1 mouse cellular context compared by ENCODE assay signal in the genomic region with DNA sequence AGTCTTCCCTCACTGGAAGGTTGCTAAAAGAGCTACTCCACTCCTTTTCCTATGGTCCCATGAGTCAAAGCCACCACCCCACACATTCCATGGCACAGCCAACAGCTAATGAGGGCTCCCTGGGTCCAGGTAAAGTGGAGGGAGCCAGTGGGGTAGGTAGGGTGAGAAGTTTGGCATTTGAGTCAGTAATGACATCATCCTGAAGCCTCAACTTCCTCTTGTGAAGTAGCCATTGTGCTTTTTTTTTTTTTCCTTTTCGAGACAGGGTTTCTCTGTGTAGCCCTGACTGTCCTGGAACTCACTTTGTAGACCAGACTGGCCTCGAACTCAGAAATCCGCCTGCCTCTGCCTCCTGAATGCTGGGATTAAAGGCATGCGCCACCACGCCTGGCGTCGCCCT. TPM values are rescaled to one million over a fixed set of nuclear protein-coding genes. Genes with fewer than 3 reads are reported as not detected.
"Had no signal": no experiment of that assay in that cellular context is flagged by ENCODE, and none has a peak within 500 bp of the region (broad histone marks: within the 10 kb centered on the region; RNA-seq: fewer than 3 reads in every experiment).

No protein-coding gene starts in this region.

RNA-seq across cellular contexts. Expression of a gene that starts 8.3 kb away (rescaled TPM):
- polyA plus RNA-seq: myocyte had no signal
